Mouse (Mus musculus) activated CD4-positive, CD25-positive, alpha-beta regulatory T cell, adult 4 months (primary cell): ENCODE data around the gene Mlip. TPM values are rescaled to one million over a fixed set of nuclear protein-coding genes. Genes with fewer than 3 reads are reported as not detected.
"Not testable (repeated sequence)": the region's sequence is repeated elsewhere in the genome, so short reads cannot be mapped to it uniquely, and the experiment has no call there.

Experiments
- ATAC-seq: one replicate; pipeline ENCODE4 v1.8.0; 2017
- polyA plus RNA-seq, 2 experiments: library from polyadenylated mRNA; unstranded; fragments of 100-300 nt; shearing (Covaris generic); gene quantifications; one replicate each; pipeline ENCODE4 v1.2.1; 2017

Mlip gene
- polyA plus RNA-seq = under 1 TPM in 1 of 2 experiments, not detected in 1; 0.15 TPM

DNA sequence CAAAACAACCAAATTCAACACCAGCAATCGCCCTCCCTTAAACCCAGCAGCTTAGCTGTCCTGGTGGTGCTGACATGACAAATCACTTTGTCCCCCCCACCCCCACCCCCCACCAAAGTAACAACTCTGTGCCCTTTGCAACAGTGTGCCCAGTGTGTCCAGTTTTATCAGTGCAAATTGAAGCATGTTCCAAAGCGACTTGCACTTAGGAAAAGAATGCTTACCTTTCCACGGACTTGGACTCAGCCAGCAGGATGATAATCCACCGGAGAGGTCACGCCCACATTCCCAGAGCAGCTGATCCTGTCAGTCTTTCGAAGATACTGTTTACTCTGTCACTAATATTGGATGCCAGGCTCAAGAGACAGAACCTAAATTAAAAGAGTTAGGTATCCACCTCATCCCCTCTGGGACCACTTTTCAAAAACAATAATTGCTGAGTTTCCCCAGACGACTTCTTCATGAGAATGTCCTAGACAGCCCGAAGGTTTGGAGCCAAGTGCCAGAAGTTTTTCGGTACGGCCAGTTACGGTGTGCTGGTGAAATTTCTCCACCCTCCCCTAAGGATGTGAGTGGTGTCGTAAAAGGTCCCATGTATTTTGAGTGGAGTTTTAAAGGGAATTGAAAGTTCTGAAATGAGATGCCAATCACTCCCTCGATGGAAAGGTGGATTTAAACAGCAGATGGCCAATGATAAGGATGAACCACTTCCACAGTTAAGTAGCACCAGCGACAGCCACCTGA lies at the start of gene Mlip:
Mlip (minus strand) TSS at position 538 of the 744 bp plus-strand sequence.
- ATAC-seq = no peak

DNA sequence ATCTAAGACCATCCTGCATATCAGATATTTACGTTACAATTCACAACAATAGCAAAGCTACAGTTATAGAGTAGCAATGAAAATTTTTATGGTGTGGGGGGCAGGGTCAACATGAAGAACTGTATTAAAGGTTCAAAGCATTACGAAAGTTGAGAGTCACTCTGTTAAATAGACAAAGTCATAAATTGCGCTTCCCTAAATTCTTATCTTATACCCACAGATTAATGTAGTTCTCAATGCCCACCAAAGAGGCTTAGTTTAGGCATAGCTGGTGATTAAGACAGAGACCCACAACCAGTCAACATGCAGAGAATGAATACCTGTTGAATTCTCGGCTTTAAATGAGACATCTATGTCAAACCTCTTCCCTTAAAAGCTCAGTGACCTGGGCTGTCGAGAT lies 47.0 kb upstream of the Mlip start:
- no peak for ATAC-seq

DNA sequence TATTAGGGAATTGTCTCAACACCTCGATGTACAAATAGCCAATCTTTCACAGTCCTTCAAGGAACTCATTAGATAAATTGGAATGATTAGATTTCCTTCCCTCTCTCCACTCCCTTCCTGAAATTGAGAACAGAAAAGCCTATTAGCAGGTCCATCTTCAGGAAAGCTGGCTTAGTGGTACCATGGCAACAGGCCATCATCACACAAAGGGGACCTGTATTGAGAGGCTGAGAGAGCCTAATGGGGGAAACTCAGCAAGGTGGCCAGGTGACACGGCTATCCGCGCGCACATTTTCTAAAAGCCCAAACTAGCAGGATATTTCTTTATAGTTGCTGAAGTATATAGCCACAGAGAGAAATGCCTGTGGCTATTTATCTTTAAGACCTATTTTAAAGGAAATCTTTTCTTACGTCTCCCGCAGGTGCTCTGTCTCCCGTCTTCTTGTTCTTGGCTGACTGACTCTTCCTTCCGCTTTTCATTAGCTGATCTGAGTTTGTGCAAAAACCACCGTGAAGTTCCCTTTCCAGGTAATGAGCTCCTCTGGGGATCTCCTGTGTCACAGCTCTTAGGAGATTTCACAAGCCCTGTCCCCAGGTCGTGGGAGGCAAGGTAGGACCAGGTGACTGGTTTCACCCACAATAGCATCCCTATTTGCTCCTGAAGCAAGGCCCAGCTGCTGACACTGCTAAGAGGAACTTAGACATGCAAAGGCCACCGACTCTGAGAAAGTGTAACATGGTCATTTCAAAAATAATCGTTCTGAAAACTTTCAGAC lies 46.3 kb upstream of the Mlip start:
- no peak for ATAC-seq

DNA sequence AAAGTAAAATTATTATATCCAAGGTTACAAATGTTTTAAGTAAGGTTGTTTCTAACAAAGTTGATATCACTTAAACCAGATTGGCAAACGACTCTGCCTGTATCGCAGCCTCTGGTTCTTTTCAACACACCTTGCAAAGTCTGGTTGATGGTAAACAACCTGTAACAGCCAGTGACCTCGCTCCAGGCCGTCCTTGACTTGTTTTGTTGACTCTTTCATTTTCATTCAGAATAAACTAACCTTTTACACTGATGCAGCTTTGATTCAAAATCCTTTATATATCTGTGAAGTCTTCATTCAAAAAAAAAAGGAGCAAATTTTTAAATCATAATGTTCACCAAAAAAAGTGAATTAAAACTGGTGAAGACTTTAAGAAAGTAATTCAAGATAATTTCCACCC lies 44.3 kb upstream of the Mlip start:
- no peak for ATAC-seq

DNA sequence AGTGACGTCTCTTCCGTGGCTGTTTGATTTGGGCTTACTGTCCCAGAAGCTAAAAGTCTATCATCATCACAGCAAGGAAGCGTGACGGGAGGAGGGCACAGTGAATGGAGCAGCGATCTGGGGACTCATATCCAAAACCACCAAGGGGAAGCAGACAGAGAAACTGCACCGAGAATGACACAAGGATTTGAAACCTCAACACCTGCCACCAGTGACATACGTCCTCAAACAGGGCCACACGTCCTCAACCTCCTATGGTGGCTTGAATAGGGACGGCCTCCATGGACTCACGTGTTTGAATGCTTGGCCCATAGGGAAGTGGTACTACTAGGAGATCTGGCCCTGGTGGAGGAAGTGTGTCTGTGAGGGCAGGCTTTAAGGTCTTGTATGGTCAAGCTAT lies 38.5 kb upstream of the Mlip start:
- no peak for ATAC-seq

DNA sequence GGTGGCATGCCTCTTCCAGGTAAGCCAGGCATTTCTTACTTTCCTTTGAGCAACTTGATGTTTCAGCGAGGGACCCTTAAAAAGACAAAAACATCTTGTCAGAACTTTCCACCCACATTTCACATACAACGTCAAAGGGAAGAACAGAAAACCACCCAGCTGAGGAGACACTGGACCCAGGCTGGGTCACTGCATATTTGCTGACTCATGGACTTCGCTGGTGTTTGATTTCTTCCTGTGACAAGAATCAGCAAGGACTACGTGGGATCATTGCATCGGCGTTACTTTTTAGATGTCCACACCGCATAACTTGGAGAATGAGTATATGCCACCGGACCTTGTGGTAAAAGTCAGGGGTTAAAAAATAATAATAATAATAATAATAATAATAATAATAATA lies 36.2 kb upstream of the Mlip start:
- no peak for ATAC-seq

DNA sequence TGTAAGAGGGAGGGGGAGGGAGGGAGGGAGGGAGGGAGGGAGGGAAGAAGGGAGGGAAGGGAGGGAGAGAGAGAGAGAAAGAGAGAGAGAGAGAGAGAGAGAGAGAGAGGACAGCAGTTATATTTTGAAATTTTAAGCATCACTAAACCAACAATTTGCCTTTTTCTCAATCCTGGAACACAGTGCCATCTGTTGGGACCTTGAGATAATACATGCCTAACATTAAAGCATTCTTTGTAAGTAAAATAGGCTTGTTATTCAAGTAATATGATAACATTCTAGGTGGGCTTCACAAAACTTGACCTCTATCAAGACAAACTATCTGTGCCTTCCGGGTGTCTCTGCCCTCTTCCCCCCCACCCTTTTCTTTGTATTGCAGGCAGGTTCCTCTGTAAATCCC lies 34.0 kb upstream of the Mlip start:
- ATAC-seq = no peak

DNA sequence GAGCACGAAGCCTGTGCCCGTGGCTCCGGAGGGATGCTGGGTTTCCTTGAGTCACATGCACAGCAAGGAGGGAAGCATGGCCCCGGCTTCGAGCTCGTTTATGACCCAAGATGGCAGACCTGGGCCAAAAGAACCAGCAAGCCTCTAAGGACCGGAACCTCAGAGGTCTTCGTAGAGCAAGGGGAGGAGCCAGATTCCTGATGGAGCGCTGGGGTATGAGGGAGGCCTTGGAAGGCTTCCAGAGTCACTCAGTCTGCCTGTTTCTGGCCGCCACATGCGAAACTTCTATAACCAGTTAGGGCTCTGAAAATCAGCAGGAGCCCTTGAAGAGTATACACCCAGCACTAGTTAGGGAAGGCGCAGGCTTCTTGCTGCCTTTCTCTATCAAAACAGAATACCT lies 32.8 kb upstream of the Mlip start:
- ATAC-seq = no peak

DNA sequence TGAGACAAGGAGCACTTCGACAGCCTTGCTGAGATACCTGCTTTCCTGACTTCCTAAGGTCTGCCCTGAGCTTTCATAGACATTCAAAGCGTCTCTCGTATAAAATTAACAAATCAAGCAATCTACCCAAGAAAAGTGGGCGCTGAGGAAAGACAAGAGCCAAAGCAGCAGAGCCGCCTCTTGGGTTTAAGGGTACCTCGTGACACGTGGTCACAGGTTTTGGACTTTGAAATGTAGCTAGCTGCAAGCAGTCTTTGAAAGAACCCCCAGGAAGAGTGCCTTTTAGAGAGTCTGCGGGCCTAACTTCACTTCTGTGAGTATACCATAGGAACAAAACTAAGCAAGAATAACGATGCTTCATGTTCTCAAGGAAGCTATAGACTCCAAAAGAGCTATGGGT lies 31.9 kb upstream of the Mlip start:
- ATAC-seq = no peak

DNA sequence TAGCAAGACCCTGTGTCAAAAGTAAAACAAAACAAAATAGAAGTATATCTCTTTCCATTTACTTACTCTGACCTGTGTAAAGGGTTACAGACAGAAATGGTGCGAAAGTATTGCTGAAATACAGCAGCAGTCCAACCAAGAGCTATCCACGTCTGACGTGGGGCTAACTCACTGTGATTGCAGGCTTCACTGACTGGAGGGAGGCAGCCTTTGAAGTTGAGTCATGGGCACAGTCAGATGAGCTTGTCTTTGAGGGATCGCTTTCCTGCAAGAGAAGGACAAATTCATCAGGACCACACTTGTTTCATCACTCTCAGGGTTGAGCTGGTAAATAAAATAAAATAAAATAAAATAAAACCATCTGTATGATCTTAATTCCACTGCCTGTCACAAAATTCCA lies 31.2 kb upstream of the Mlip start:
- no peak for ATAC-seq

DNA sequence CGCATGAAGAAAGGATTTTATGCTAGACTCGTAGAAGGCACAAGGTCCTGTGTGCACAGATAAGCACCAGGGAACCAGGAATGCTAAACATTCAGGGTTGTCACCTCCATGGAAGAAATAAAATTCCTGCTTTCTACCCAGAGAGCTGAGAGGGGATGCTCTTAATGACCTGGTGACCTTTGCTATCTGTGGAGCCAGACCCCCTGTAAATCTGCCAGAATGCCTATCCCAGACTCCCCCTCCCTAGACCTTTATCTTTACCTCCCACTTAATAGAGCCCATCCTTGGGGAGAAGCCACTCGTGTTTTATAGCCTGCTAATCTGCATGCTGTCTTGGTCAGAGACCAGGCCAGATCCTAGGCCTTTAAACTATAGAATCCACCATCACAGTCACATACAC lies 29.7 kb upstream of the Mlip start:
- ATAC-seq = no peak

DNA sequence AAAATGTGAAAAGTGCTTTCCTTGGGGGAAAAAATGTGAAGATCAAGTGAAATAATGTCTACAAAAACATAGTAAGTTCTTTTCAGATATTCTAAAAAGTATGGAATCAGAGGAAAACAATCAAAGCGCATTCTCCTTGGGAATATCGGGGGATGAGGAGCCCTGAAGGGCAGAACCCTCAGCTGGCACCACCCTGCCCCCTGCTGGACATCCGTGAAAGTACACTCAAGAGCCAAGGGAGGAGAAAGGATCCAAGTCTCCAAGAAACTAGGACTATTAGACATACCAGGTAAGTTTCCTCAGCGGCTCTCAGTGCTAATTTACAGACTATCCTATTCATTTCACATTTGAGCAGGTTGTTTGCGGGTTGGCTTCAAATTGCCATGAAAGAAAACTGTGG lies 28.8 kb upstream of the Mlip start:
- ATAC-seq = no peak

DNA sequence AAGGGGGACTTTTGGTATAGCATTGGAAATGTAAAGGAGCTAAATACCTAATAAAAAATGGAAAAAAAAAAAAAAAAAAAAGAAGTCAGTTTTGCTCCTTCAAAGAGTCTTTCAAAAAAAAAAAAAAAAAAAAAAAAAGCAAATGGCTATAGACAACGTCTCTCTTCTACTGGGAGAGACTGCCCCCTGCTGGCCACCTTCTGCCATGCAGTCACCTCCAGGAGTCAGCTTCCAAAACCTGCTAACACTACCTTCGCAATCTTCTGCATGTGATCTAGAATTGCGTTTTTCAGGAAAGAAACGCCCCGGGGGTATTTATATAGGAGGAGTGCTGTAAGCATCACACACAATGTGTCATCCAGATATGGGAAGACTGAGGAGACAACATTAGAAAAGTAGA lies 26.9 kb upstream of the Mlip start:
- ATAC-seq = no peak

DNA sequence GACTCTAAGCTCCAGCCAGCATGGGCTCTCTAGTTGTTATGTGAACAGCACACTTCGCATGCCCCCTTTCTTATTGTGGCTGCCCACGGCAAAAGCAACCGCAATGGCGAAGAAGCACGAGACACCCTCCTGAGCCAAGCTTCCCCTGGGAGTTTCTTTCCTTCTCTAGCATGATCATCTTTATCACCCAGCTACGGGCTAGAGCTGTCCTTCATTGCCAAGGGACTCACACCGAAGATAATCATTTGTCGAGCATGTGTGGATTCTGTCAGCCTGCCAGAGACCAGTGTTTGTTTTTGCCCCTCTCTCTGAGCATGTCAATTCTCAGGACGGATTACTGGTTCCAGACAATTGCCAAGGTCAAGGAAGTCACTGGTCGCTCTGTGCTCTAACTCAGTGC lies 24.9 kb upstream of the Mlip start:
- no peak for ATAC-seq

DNA sequence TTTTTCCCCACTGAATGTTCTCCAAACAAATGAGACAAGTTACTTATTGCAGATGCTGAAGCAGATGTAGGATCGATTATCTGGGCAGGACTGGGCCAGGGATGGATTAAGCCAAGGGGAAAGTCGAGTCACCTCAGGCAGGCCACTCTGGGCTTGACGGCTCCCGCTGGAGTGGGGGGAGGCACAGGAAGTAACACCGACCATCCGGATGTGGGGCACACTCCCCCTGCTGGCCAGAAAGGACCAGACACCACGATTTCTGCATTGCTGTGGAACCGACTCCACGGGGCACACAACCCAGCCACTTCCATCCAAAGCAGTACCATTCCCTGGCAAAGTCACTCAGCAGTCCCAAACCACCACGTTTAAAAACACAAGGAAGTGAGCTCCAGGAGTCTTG lies 24.3 kb upstream of the Mlip start:
- ATAC-seq = no peak

DNA sequence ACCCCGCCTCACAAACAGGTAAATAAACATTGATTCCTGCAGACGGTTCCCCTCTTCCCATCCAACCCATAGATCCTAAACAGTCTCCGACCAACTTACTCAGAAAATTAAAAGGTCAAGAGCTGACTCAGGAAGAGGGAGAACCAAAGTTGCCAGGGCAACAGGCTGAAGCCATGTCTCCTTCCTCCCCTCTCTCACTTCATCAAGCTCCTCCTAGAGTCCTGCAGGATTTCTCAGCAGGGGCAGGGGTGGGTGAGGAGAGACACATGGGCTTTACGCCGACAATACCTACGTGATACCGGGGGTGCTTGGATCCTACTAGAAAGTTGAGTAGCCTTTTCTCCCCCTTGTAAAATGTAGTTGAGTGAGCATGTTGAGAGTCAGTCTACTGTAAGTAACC lies 23.8 kb upstream of the Mlip start:
- ATAC-seq = no peak

DNA sequence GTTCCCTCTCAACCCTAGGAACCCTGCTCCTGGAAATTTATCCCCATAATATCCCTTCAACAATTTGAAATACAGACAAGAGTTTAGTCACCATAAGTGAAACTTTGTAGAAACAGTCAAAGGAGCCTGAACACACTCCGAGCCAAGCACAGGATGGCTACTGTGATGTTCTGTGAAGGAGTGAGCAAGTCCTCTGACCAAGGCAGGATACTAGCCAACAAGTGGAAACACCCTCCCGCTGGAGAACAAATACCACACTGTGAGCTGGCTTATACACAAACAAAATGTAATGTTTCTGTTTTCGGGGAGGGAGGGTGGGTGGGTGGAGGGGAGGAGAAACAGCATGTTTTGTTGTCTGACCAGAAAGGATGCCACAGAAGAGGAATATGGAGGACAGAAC lies 17.9 kb upstream of the Mlip start:
- no peak for ATAC-seq

DNA sequence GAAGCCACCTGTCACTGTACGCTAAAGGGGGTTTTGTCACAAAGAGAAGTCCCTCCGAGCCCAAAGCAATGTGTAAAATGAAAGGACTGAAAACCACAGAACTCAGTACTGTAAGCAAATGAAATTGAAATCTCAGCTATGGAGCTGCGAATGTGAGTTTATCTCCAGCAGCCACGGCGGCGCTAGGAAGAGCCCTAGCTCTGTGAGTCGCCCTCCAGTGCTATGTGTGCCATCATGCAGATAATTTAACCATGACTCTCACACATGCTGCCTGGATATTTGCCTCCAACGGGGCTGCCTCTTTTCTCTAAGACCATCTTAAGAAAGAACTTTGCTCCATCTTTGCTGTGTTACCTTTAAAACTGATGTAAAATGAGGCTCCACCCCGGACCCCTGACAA lies 16.5 kb upstream of the Mlip start:
- ATAC-seq = no peak

DNA sequence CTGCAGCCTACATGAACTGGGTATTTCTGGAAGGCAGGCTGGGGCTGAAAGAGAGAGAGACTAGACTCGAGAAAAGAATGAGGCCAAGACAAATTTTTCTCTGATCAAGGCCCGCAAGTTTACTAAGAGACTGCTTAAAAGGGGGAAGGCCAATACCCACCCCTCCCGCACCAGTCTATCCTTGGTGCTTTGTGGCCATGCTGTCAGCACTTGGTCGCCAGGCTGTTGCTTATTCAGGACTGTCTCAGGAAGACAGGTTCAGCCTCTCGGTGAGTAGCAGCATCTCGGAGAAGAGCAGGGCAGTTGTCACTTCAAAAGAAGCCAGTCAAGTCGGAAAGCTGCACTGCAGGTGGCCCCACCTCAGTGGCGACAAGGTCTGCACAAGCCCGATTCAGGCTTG lies 11.9 kb upstream of the Mlip start:
- not testable (repeated sequence) for ATAC-seq

DNA sequence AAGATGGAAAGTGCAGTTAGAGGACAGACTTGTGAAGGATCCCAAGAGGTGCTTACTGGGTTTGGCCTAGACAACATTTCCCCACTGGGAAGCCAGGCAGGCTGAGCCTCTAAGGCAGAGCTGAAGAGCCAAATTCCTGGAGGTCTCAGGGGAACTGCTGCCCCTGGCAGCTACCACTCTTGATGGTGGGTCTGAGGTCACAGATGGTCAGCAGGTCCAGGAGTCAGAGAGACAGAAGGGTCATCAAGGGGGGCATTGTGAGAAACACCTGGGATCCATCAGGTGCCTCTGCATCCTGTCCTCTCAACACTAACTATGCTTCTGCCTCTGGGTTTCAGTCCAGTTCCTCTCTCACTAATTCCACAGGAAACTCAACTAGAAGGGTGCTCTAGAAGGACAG lies 10.1 kb upstream of the Mlip start:
- ATAC-seq = no peak

DNA sequence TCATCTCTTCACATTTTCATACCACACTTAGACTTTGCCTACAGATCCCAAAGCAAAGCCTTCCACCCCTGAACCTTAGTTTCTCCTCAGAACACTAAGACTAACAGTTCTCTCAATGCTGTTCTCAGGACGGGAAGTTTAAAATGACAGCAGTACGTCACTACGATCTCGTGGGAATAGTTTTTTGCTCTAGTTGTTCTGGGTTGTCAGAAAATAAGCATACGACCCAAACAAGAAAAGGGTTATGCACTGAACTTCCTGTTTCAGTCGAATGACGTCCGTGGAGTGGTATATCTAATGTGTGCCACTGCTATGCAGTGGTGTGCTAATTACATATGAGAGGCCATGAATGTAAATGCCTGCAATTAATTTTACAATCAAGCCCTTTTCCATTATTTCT lies 7.9 kb upstream of the Mlip start:
- ATAC-seq = no peak

DNA sequence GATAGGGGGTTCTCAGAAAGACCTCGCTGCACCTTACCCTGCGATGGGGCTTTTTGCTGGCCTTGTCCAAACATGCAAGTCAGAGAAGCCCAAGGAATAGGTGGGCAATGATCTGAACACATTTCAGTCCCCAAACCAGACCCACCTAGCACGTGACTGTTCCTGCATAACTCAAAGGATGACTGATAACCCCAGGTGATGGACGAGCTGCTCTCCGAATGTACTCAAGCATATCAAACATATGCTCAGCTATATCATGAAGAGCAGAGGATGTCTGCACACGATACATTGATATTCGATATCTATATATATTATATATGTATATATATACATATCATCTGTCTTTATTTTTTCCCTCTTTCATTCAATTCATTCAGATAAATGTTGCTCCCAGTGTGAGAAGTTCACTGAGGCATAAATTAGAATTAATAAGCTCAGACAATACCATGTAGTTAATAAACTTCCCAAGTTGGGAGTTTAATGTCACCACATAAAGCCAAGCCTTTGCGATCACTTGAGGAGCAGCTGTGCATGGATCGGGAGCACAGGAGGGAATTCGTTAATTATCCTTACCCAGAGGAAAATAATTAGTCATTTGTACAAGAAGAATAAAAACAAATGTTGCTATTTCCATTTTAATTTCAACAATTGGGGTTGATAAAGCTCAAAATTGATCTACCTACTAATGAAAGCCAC lies 6.7 kb upstream of the Mlip start:
- no peak for ATAC-seq

DNA sequence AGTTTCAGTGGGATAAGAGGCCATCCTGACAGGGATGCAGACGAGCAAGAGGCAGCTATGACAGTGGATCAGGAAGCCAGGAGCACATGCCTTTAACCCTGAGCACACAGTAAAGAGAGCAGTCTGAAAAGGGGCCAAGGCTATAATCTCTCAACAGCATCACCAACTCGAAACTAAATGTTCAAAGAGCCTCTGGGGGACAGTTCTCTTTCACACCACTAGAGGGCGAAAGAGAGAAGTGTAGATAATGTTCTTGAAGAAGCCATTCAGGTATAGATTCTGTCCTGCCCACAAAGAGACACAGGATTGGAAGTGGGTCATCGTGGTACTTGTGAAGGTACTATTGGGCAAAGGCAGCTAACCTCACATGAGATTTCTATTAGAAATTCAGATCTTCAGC lies 1.2 kb upstream of the Mlip start:
- ATAC-seq = no peak

DNA sequence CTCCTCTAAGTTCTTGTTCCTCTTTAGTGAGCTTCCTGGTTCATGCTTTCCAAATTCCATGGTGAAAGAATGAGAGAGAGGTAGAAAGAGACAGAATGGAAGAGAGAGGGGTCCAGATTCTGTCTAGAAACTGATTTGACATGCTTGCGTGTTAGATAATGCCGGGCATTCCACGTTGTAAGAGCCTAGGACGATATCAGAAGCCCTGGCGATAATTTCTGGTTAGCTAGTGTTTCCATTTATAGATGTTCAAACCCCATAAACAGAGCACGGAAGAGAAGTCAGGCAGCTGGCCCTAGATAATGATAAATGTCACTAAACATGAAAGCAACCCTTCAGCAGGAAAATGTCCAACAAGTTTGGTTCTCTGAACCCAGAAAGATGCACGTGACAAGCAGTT lies 5.1 kb downstream of the Mlip start:
- no peak for ATAC-seq
